Mouse (Mus musculus) bone marrow, adult 2 months (tissue): ENCODE measurements around the gene Rgs7.

ENCODE experiments used
- CTCF ChIP-seq: fragments of 200-500 bp; IDR thresholded peaks from 2 replicates; pipeline ENCODE4 v1.5.1; 2011; ENCODE audit warnings: low read length, control low read depth; ENCODE audit not compliant: control insufficient read depth, insufficient read depth
- POLR2A ChIP-seq: fragments of 200-500 bp; IDR thresholded peaks from 2 replicates; pipeline ENCODE4 v1.6.1; 2011; ENCODE audit warnings: low read depth, mild to moderate bottlenecking, control low read depth, low read length, borderline replicate concordance; ENCODE audit not compliant: control insufficient read depth

DNA sequence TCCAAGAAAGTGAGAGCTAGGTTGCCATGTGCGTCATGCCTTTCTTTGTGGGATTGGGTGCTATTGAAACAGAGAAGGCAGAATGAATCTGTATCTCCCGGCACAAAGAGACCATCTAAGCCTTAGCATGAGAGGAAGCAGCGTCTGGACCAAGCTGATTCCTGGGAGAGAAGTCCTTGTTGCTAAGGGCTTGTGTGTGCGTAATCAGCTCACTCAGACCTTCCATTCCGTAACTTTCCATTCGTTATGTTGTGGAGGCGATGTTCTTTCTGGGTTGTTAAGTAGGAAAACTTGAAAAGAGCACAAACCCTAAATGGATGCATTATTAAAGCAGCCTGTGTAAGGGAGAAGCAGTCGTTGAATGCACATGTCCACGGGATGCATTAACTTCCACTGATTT, 173.1 kb downstream of the Rgs7 start:
- TF ChIP-seq POLR2A: no peak
- no peak for TF ChIP-seq CTCF
